Mouse (Mus musculus) embryo, embryonic 10.5 days (tissue): ENCODE data around the gene Dgat2.
A peak's percentile ranks its signal among the peaks of the same experiment; 100 is the strongest.

ENCODE experiments used
- DNase-seq: peaks from one replicate; pipeline ENCODE4 v3.0.0-alpha.2; 2015; ENCODE audit warnings: low spot score

Gene Dgat2

DNA sequence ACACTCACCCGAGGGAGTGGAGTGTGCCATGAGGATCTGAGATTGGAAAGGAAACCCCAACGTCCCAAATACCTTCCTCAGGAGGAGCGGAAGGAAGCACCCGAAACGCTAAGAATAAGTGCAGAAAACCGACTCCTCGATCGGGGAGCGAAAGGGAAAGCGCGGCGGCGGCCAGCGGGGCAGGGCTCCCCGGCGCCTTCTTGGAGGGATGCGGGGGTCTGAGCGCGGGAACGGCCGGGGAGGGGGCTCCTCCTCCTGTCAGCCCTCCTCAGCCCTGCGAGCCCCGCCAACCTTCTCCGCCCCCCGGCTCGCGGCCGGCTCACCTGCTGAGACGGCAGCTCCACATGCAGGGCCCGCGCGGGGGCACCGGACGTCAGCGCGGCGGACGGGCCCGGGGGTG lies 42.0 kb downstream of the Dgat2 start:
- peak; percentile 52 for DNase-seq

- DNase-seq: peak; percentile 52
Observed at GRCm38 (mm10) chr7:99139841-99140491, 42.6 kb downstream of the Dgat2 start.

DNA sequence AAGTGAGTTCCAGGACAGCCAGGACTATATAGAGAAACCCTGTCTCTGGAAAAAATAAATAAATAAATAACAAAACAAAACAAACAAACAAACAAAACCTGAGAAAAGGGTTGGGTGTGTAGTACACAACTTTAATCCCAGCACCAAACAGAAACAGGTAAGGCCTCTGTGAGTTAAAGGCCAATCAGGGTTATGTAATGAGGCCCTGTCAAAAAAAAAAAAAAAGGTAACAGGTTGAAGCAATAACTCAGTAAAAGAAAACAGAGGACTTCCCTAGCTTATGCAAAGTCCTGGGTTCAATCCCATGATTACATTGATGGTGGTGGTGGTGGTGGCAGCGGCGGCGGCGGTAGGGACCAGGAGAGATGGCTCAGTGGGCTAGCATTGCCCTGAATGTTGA lies 45.0 kb downstream of the Dgat2 start:
- no peak for DNase-seq

- DNase-seq: no peak
Observed at GRCm38 (mm10) chr7:99136789-99137188, 45.7 kb downstream of the Dgat2 start.

DNA sequence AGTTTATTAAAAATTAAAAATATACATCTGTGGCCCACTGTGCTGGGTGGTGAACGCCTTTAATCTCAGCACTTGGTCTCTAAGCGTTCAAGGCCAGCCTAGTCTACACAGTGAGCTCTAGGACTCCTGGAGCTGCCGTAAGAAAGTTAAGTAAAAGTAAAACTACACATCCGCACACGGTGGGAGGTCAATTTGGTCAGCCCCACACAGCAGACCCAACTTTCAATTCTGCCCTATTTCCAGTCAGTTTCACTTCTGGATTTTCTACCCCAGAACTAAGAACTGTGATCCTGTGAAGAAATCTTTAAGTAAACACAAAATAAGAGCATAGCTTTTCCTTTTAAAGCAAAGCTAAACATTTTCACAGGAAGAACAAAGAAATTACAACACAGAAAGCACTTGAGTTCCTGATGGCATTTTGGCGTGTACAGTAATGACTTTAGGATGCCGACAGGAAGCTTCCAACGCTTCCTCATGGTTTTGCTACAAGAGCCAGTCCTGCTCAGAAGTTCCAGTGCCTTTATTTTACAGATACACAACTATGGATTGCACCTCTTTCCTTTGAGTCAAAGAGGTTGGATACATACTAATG lies 48.6 kb downstream of the Dgat2 start:
- no peak for DNase-seq

GRCm38 (mm10) chr7:99132597-99132996 lies 49.9 kb downstream of the Dgat2 start:
- no peak for DNase-seq

- no peak for DNase-seq
Observed at GRCm38 (mm10) chr7:99131819-99132353, 50.6 kb downstream of the Dgat2 start.

GRCm38 (mm10) chr7:99128965-99129364 lies 53.6 kb downstream of the Dgat2 start:
- no peak for DNase-seq

GRCm38 (mm10) chr7:99128020-99128950 lies 54.2 kb downstream of the Dgat2 start:
- DNase-seq: peak; percentile 40

GRCm38 (mm10) chr7:99126057-99126456 lies 56.5 kb downstream of the Dgat2 start:
- no peak for DNase-seq

DNA sequence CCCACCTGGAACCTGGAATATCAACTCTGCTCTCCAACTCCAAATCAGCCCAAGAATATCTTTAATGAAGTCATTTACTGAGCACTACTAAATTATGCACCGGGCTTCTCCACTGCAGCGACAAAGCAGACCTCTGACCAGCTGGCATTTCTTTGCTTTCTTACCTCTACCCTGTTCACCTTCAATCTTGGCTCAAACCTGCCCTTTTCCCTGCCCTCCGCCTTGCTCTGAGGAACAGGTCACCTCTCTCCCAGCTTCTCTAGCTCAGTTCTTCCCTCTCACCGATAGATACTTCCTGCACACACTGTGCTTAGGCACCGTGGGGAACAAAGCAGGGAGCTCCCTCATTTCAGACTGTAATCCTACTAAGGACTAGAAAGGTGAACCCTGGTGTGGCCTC lies 59.9 kb downstream of the Dgat2 start:
- no peak for DNase-seq

GRCm38 (mm10) chr7:99120865-99121521 lies 61.5 kb downstream of the Dgat2 start:
- DNase-seq: no peak

GRCm38 (mm10) chr7:99120082-99120481 lies 62.4 kb downstream of the Dgat2 start:
- no peak for DNase-seq

DNA sequence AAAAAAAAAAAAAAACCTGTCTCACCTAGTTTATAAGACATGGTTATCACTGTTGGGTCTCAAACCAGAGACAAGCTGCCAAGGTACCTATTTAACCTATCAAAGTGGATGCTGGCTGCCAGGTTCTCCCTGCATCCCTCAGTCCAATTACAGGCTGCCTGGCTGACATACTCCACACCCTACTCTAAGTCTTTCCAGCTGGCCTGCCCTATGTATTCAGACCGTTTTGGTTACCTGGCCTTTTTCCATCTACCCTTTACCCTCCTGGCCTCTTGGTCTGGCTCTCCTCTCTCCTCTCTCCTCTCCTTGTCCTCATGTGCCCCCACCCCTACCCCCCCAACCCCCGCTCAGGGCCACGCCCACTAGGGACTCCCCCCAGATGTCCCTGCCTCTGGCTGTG lies 65.7 kb downstream of the Dgat2 start:
- no peak for DNase-seq

GRCm38 (mm10) chr7:99114006-99114726 lies 68.4 kb downstream of the Dgat2 start:
- no peak for DNase-seq

DNA sequence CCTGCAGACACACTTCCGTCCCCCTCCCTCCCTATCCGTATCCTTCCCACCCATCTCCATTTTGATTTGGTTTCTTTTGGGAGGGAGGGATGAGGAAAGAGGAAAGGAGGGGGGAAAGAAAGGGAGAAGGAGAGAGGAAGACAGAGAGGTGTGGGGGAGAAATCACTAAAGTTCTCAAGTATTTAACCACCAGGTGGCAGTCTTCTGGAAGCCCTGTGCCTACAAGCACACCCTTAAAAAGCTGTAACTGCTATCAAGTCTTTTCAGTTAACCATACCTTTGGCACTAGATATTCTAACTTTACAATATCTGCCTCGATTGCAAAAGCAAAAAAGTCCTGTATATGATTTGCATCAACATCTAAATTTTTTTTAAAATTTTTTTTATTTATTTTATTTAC lies 75.0 kb downstream of the Dgat2 start:
- DNase-seq: peak; percentile 88

GRCm38 (mm10) chr7:99106714-99107270 lies 75.7 kb downstream of the Dgat2 start:
- peak; percentile 38 for DNase-seq
